Mouse (Mus musculus) A20 (cell line): Measurements from ENCODE around the gene En1.

ENCODE experiments used
- DNase-seq: peaks from one replicate; pipeline ENCODE4 v3.0.0-alpha.2; 2011; ENCODE audit warnings: low read depth, low spot score

Gene En1

DNA sequence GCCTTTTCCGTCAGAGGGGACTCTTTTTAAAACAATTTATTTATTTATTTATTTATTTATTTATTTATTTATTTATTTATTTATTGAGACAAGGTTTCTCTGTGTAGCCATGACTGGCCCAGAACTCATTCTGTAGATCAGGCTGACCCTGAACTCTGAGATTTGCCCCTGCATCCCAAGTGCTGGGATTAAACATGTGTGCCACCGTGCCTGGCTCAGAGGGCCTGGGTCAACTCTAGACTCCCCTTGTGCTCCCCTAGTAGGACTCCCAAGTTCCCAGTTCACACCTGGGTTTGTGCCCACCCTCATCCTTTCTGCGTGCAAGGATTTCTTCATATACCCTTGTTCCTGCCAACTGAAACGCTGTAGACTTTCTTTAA lies 25.4 kb downstream of the En1 start:
- DNase-seq = no peak

DNA sequence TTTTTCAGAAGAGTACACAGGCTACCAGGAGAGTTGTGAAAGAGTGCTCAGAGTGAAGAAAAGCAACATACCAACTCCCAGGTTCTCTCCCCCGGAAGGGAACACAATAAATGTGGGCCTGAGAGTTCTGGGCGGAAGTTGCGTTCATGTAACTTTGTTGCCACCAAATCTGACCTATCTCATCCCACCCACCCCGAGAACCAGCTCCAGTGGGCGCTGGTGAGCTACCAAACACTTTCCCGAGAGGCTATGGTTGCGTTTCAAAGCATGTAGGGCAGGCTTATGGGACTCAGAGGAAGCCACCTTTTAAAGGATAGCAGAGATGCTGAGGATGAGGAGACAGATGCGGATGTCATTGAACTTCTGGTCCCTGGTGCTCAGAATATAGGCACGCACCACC lies 26.6 kb downstream of the En1 start:
- DNase-seq = no peak

DNA sequence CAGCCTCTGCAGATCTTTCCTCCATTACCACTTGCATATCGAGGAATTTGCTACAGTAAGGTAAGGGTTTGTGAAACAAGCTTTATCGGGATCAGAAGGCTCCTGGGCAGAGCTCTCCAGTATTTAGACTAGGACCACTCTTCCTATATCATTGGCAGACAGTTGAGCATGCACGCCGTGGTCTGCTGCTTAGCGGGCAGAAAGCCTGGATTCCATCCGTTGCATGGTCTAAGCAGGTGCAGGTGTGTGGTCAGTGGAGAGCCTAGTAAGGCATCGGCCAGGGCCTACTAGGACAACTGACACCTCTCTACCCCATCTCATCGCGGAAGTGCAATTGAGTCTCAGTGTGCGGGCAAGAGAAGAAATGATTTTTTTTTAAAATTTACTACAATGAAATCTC lies 41.2 kb downstream of the En1 start:
- no peak for DNase-seq

DNA sequence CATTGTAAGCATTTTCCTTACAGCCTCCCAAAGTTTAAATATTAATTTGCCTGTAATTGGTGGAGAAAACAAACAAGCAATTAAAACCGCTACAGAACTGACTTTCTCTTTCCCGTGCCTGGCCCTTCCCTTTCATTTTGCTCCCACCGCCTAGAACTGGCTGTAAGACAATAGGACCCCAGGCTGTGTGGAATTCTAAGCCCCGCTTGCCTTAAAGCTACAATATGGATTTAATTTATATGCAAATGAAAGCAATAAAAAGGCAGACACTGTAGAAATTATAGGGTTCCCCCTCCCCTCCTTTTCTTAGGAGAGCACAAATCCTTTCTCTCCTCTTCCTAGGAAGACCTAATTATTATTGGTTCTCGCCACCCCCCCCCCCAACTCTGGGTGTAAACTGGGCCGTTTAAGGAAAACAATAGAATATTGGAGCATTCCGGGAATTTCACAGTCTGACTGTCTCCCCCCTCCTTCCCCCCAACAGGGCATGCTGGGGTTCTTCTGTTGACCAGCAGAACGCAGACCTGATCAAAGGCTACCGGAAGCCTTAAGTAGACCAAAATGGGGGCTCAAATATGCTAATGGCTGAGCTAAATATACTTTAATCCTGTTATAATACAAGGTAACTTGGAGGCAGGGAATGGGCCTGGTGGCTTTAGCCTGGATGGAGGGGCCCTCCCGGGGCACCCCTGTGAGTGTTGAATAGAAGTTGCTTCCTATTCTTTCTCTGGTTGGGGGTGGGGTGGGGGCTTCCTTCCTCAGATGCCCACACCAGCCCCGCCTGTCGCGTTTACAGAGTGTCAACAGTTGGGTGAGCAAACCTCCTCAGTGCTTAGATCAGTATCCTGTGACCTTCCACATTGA lies 41.9 kb downstream of the En1 start:
- DNase-seq = no peak

DNA sequence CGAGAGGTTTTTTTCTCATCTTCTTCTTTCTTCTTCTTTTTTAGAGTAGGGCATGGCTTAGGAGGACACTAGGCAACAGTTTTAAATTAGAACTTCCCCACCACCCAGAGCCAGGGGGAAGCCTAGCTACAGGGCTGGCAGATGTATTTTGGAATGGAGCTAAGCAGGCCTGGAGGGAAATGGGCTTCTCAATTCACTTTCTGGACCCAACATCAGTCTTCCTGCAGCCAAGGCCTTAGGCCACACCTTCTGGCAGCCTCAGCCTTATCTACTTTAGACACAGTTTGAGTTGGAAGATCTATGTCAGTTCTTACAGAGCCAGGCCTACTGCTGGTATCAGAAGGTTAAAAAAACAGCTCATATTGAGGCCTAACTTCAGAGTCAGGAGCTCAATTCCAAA lies 42.5 kb downstream of the En1 start:
- DNase-seq = no peak

DNA sequence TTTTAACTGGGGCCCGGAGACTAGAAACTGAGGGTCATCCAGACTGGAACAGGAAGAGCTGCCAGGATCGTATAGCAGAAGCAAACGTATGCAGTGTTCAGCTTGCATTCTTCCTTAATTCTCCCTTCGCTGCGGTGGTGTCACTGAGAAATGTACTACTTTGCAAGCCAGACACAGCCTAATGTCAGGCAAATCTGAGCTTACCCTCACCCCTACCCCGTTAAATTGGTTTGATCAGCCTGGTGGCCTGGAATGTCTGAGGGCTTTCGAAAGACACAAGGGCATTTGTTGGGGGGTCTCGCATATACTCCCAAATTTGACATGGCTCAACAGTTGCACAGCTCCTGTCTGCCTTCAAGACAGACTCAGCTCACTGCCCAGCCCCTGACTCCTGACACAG lies 47.9 kb downstream of the En1 start:
- no peak for DNase-seq

DNA sequence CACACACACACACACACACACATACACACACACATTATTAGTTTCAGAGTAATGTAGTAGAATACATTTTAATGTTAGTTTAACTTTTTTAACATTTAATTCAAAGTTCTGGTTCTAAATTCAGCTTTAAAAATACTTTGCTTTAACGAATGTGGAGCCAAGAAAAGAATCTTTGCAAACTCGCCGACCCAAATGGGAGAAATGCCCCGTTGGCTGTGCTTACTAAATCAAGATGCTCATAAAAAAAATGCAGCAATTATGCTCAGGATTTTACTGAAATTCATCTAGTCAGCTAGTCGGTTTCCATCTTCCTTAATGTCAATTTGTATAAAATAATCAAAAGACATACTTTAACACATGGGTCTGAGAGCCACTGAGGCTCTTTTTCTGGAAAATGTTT lies 49.8 kb downstream of the En1 start:
- no peak for DNase-seq

DNA sequence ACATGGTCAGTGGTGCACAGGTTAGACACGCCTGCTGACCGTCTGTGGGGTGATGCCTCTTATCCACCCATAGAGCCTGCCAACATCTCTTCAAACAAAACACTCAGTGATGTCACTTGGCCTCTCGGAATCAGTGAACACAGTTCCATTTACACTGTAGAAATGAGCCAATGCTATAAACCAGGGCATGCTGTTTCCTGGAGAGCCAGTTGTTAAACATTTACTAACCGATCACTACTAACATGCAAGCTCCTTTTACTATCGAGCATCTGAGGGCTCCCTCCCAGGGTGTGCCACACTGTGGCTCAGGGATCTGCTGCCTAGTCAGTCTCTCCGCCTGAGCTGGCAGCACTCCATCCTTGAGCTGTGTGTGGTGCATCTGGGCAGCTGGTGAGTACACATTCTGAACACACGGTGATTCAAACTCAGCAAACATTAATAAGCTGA lies 52.8 kb downstream of the En1 start:
- DNase-seq = no peak
